Mouse (Mus musculus): ENCODE measurements at regions not wholly inside any gene's neighbourhood (a gene's known extent, or its start where the extent isn't known, plus 50 kb on each side); places are given as distances from the start of the nearest gene placed in this dataset.

- TF ChIP-seq POLR2A (IDR thresholded peaks at IDR 0.05; ENCODE audit: insufficient read depth, low read depth, low read length): no peak
- TF ChIP-seq CTCF (IDR thresholded peaks at IDR 0.05; ENCODE audit: insufficient read depth, low read depth, low read length): no peak
Measured at GRCm38 (mm10) chr9:83728428-83728827, 77.6 kb downstream of the Elovl4 start.

All from olfactory bulb, adult 2 months (tissue).